Mouse (Mus musculus) yolk sac, embryonic 10.5 days (tissue): ENCODE results near the gene Fcmr.

Experiments used
- DNase-seq: peaks from one replicate; pipeline ENCODE4 v3.0.0-alpha.2; 2017; ENCODE audit warnings: low spot score

The Fcmr gene

DNA sequence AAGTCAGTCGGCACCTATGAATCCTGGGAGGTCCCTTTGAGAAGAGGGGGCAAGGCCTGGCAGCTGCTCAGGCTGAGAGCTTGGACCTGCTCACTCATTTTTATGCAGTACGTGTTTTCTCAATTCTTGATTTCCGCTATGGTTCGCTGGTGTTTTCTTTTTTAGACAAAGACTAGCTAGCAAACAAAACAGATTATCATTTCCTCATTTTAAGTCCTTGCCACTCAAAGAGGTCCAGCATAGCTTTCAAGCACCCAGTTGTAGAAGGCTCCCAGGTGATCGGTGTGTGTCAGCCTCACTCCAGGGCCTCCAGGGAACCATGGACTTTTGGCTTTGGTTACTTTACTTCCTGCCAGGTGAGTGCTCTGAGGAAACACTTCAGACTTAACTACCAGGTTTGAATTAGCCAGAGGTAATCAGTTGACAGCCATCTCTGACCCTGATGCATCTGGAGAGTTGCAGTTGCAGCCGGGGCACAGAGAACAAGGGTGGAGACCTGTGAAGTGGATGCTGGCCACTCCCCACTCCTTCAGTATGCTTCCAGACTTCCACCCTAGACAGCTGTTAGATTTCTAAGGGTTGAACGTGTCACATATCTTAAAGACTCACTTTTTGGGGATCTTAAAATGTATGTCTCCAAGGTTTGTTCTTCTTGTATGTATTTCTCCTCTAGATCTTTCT, at the start of gene Fcmr:
Gene Fcmr (plus strand): TSS at position 129 of the 681 bp plus-strand sequence.
- DNase-seq, result no peak

DNA sequence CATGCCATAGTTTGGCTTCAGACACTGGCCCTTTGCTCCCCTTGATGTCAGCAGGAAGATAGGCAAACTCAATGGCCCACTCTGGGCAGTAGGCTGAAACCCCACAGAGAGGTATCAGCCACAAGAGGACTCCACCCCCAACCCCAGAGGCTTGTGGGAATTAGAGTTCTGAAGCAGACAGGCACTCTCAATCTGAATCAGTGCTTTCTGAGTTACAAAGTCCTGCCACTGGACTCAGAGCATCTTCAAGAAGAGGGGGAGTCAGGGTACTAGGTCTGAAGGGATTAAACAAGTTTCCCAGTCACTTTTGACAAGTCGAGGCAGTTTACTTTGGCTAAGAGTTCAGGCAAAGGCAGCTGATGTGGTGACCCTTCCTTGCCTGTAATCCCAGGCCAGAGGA, 45.7 kb upstream of the Fcmr start:
- DNase-seq, result no peak

DNA sequence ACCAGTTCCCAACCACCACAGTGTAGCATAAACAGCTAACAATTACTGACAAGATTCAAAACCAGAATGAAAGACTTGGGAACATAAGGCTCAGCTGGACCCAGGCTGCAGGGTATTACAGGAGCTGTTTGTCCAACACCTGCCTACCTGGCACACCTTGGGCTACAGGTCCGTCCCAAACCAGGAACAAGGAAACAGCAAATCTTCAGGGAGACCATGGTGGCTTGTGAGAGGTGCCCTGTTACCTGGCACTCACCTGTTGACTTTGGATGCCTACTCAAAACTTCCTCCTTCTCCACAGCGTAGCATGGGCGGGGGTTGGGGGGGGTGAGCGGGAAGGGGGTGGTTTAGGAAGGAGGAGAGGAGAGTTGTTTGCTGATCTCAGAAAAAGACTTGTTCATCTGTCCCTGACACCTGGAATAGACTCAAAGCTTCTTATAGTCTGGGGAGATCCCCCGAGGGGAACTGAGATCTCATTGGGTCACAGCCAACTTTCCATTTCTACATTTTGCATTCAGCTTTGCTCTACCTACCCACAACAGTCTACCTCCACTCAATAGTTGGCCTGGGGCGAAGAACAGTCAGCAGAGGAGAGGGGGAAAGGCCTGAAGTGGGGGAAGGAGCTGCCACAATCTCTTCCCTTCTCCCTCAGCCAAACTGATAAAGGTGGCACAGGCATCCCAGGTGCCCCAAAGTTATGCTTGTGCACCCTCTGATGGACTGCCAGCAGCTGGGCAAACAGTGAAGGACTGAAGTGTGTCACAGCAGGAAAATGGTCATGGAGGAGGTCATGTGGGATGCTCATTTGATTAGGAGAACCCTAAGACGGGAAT, 44.9 kb upstream of the Fcmr start:
- no peak for DNase-seq

DNA sequence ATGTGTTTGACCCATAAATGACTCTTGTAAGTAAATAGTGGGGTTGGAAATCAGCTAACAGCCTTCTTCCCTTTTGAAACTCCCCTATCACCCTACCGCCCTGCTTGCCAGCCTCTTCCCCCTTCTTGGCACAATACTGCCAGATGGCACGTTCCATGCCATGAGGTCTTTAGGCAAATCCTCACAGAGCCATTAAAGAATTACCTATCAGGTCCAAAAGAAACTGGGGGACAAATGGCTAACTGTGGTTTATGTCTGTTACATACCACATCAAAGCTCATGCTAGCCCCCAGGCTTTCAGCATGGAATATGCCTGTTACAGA, 44.4 kb upstream of the Fcmr start:
- DNase-seq, result no peak

DNA sequence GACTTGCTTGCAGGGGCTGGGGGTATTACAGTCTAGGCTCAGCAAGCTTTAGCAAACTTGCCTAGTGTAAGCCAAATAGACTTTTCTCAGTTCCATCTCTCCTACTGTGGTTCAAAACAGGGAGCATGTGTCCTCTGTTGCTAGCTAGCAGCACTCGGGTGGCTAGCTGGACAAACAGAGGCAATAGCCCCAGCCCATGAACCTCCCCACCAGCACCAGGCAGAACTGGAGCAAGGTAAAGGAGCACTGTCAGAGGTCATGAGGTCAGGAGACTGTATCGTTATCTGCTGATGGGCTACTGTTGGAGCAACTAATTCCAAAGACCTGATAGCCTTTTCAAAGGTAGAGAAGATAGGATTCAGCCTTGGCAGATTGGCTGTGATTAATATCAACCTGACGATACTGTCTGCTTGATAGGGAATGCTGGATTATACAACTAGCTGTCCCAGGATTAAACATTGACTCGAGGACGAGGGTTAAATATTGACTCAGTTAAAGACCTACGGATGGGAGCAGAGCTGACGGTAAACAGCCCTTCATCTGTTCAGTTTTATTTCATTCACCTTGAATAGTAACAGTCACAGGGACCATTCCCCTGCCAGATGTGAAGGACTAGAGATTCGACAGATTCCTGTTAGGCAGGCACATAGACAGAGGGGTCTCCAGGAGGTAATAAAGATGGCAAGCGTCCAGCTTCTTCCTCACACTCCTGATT, 43.4 kb upstream of the Fcmr start:
- DNase-seq, result peak; percentile 77

DNA sequence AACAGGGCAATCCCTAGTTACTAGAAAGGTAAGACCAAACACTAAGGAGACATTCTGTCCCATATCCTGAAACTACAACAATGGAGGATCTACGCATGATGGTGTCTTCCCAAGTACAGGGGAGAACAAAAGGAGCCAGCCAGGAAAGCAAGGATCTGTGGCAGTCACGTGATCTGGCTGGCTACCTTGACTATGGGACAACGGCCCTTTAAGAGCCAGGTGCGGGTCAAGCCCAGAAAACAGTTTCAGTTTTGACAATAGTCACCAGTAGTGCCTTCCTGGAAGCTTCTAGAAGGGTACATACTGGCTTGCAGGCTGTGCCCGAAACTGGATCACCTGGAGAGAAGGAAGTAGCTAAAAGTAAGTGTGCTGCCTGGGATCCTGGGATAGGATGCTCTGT, 39.0 kb upstream of the Fcmr start, which contains the start of gene Pigr:
Gene Pigr (plus strand): TSS at position 237 of the 400 bp plus-strand sequence.
- no peak for DNase-seq

DNA sequence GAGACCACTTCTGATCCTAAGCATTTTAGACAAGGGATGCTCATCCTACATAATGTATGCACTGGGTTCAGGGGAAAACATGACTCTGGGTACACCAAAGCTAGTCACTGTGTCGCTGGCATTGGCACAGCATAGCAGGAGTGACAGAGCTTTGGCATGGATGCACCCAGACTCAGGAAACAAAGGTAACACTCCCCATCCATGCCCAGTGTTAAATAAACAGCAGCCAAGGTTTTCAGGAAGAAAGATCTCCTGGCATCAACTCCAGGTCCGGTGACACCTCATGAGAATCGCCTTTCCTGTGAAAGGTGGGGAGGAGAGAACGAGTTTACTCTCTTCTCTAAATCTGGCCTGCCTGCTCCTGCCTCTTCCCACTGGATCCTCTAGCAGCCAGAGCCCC, 36.8 kb upstream of the Fcmr start:
- DNase-seq, result no peak

DNA sequence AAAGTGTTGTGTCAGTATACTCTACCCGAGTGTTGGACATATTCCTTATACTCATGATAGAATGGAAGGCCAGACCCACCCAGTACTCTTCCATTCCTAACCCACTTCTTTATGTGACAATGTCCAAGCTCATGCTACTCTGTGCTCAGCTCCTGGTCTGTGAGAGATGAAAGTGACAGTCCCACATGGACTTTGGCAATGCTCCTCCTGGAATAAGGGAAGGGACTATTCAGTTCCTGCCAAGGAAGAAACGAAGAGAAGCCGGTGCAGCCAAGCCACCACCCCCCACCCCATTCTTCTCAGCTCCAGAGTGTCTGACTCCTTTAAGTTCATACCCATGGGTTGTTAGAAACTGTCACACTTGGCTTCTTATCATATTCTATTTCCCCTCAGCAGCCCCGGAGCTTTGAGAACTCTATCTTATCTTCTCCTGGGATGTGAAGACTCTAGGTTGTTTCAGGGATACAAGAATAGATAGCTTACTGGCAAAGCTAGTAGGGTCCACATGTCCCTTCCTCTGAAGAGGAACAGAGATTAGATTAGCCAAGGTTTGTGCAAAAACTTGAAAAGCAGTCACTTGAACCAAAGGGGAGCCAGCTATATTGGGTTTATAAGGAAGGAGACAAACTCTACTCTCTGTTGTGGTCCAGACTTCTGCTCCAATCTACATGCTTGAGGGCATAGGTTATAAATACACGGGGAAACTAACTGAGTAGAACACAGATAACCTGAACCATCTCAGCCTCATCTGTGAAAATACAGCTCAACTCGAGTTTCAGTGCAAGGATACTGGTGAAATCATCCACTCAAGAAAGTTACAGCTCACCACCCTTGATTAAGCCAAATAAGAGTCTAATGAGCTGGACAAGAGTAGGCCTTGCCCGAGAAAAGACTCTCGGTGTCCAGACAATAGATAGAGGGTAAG, 35.3 kb upstream of the Fcmr start:
- DNase-seq, result no peak

DNA sequence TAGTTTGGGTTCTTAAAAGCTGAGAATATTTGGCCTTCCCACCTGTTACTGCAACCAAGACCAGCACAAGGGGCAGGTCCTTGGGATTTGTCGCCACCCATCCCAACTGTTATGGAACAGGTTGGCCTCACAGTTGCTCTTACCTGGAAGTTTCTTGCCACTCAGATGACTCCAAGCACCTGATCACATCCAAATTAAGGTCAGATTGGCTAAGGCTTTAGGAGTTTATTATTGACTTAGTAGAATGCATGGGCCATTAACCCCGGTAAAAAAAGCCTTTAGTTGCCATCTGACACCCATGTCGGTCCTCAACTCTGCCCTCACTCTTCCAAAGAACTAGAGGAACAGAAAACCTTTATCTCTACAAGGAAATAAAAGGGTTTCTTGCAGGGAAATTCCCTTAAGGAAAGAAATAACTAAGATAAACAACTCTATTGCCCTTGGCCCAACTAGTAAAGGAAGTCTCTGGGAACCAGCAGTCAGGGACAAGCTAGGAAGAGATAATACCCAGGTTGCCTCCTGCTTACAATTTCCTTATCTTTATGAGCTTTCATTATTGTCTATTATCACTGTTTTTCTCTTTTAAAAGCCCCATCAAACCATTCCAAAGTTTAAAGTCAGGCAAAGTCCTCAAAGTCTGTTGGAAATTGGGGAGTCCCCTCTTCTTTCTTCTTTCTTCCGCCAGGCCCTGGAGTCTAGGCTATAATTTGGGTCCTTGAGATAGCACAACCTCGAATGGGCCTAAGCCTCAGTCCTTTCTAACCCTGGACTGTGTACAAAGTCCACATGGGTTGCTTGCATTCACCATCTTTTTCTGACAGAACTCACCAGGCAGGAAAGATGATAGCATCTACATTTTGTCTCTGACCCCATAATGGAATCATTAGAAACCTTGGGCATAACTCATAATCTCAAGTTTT, 33.0 kb upstream of the Fcmr start:
- DNase-seq, result no peak

DNA sequence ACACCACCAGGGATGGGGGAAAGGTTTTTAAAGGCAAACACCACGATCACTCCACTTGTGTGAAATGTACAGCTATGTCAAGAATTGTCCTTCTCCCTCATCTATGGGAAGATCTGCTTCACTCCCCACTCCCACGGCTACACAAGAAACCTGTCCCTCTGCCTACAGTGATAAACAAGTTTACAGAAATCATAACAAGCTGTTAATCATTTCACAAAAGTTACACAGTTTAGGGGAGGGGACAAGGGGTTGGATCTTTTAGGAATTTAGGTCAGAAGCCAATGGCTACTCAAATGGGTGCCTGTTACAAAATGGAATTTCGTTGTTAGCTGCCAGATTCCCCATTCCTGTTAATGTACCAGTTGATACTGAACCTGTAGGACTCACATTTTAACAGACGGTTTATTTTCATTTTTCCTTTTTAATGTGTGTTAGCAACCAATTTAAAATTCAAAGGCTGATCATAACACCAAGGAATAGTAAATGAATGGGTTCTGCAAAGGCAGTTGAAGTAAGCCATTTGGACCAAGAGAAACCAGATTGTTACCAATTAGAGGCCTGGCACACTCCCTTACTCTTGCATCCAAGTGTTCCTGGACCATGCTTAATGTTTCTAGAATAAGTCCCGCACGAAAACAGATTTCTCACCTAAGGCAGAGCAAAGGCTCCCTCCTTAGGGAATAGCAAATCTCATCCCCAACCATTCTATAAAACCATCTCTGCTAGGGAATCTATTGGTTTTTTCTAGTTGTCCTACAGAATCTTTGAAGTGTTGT, 30.1 kb upstream of the Fcmr start:
- no peak for DNase-seq

DNA sequence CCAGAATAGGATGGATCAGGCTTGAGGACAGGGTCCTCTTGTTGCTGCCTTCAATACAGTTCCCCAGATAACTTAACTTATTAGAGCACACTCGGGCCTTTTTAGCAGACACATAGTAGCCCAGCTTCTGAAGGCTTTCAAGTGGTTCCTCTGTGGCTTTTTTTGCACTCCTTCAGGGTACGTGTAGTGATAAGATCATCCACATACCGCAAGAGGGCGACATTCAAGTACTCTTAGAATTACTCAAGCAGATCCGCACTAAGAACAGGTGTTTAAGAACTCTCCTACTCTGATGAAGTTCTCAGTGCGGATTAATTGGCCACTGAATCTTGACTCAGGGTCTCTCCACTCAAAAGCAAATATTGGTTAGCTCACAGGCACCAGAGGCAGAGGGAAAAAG, 27.2 kb upstream of the Fcmr start:
- no peak for DNase-seq

DNA sequence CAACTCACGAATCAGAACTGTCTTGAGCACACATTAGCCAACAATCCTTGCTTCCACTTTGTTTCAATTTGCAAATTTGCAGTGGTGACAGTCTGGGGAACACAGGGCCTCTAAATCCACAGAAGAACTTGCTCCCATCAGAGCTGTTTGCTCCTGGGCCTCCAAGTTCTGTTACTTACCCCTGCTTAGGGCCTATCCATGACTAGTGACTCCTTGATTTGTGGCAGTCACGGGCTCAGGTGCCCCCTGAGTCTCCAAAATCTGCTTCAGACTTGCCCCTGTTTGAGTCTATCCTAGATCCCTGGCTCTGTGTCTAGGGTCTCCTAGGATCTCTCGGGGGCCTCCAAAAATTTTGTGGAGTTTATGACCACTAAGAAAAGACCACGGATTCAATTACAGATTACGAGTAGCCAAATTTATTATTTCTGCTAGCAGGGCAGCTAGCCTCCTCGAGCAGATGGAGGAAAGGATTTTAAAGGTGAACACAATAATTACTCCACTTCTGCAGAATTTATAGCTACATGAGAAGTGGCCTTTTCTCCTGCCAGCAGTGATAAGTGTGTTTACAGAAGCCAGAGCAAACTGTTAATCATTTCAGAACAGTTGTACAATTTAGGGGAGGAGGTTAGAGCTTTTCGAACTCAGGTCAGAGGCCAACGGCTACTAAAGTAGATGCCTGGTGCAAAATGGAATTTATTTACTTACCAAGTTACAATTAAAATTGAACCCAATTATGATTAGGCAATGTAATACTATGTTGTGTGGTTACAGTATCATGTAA, 24.7 kb upstream of the Fcmr start:
- DNase-seq, result peak; percentile 42

DNA sequence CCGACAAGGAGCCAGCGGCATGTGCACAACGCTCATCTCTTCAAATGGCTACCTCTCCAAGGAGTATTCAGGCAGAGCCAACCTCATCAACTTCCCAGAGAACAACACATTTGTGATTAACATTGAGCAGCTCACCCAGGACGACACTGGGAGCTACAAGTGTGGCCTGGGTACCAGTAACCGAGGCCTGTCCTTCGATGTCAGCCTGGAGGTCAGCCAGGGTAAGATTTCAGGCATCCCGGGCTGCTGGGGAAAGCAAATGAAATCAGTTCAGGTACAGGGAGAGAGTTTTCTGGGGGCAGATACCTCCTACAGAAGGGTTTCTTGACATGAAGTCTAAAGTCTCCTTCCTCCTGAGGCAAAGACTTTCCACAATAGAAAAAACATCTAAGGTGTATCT, 23.8 kb upstream of the Fcmr start:
- no peak for DNase-seq

DNA sequence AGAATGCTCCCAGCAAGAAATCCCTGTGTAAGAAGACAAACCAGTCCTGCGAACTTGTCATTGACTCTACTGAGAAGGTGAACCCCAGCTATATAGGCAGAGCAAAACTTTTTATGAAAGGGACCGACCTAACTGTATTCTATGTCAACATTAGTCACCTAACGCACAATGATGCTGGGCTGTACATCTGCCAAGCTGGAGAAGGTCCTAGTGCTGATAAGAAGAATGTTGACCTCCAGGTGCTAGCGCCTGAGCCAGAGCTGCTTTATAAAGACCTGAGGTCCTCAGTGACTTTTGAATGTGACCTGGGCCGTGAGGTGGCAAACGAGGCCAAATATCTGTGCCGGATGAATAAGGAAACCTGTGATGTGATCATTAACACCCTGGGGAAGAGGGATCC, 21.0 kb upstream of the Fcmr start:
- no peak for DNase-seq

DNA sequence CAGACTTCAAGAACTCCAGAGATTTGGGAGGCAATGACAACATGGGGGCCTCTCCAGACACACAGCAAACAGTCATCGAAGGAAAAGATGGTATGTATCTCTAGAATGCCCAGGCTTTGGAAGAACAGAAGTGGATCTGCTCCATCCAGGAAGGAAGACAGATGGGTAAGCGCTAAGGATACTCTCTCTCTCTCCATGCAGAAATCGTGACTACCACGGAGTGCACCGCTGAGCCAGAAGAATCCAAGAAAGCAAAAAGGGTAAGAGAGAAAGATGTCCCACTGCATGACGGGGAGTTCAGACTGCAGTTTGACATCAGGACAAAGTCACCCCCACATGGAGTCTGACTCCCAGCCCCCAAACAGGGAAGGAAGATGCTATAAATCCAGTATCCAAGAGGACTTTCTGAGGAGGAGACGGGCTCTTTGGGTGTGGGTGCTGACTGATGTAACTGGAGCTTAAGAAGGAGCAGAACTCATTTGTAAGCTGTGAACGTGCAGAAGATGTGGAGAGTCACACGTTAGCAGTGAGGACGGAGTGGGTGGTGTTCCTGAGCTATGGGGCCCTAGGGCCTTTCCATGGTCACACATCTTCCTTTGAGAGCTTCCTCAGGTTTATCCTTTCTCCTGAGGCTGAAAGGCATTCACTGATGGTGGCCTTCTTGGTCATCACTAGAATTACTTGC, 15.8 kb upstream of the Fcmr start:
- no peak for DNase-seq

DNA sequence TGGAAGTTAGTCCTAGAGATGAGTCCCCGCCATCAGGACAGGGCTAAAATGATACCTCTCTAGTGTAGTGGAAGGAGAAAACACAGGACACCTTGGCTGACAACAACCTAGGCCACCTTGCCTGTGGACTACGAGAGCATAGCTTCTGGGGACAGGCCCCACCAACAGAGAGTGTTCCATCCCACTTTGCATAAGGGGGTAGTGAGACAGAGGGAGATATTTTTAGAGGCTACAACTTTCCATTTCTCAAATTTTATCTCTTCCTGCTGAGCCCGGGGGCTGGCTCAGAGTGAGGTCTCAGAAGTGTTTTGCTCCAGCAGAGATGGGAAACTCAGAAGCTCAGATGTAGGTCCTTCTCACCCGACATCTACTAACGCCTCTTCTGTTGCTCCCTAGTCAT, 15.1 kb upstream of the Fcmr start:
- no peak for DNase-seq

DNA sequence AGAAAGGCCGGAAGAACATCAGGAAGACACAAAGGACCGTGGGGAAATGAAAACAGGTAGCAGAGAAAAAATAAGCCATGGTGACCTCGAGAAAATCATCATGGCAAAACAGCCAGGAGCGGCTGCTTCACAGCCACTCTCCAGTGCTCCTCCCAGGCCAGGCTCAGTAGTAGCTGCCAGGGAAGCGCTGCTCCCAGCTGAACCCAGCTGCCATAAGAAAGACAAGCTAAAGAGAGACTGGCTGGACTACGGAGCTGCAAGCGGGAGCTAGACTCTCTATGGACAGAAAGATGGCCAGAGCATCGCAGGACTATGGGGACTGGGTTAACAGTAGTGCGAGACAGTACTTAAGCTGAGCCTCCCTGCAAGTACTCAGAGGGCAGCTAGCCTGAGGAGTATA, 10.7 kb upstream of the Fcmr start:
- DNase-seq, result no peak

DNA sequence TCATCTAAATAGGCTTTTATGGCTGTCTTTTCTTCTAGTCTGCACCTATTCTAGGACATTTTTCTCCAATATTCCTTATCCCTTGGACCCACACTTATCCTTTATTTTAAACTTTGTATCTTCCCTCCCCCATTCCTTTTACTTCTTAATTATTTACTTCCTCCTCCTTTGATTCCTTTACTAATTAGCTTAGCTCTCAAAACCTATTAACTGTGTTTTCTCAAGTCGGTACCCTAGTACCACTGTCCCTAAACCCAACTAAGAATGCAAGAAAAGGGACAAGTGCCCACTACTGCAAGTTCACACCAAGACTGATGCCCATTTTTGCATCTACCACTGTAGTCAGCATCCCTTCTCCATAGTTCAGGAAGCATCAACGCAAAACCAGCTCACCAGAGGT, 9.7 kb upstream of the Fcmr start:
- DNase-seq, result no peak

DNA sequence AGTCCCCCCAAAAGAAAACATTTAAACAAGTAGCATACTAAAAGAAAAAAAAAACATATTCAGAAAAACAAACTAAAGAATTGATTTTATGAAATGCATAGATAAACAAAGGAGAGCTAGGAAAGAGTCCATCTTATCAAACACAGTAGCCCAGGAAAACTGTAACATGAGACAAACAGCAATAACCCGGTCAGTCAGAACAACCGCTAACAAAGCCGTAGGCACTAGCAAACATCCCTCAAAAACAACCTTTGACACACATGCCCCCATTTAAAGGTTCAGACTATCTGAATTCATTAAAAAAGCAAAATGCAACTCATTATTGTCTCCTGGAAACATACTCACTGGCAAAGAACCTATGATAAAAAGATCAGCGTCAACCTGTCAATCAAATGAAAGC, 8.0 kb upstream of the Fcmr start:
- no peak for DNase-seq
